Mouse (Mus musculus): ENCODE results near the gene Lmod1. TPM values are rescaled to one million over a fixed set of nuclear protein-coding genes. Genes with fewer than 3 reads are reported as not detected.

Gene Lmod1
- polyA plus RNA-seq, 1 experiment from 2014 or later: 2.1 TPM

DNA sequence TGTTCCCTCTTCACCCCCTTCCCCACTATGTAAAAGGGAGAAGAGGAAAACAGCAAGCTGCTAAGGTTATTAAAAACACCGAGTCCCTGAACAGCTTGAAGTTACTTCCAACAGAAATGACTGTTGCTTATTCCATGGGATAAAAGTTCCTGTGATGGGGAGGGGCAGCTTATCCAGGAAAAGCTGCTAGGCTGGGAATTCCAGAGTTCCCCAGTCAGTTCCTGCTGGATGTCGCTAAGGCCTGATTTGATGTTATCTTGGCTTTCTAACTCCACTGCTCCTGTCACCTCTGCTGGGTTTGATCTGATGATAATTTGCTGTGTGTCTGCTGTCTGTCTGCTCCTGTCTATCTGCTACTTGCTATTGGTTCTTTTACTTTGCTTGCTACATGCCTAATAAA lies 38.3 kb upstream of the Lmod1 start:
- H3K9ac ChIP-seq (ENCODE audit: low read depth, low read length): no peak overlapping the region
- no peaks in the 10 kb centered on the region for H3K4me1 ChIP-seq (replicated peaks; ENCODE audit: insufficient read depth, low read length)
- DNase-seq (ENCODE audit: low spot score): no peak
- no peak overlapping the region for H3K4me3 ChIP-seq (replicated peaks; ENCODE audit: low read depth, low read length)
- H3K4me2 ChIP-seq (ENCODE audit: low read length): no peak overlapping the region
- WGBS: 64% methylated on average over 2 of the region's 2 CpGs
- no peak for ATAC-seq (replicated peaks; ENCODE audit: low FRiP score, low read depth)
- H3K9me3 ChIP-seq (replicated peaks; ENCODE audit: low read length): no peaks in the 10 kb centered on the region
- H3K27me3 ChIP-seq (ENCODE audit: insufficient read depth, low read length): no peaks in the 10 kb centered on the region
- no peak overlapping the region for H3K27ac ChIP-seq
- H3K36me3 ChIP-seq (ENCODE audit: insufficient read depth, low read length): no peaks in the 10 kb centered on the region
- no peak for TF ChIP-seq CTCF (IDR thresholded peaks at IDR 0.05; ENCODE audit: low read depth)

- Histone ChIP-seq H3K27ac (no peak overlapping the region), H3K9me3 (replicated peaks; ENCODE audit: low read length) (no peaks in the 10 kb centered on the region), H3K36me3 (ENCODE audit: insufficient read depth, low read length) (0 out of 2 replicates have a peak, but pooled peaks cover 3% of the 10 kb centered on the region), H3K4me3 (replicated peaks; ENCODE audit: low read depth, low read length) (no peak overlapping the region), H3K4me2 (ENCODE audit: low read length) (no peak overlapping the region), H3K27me3 (ENCODE audit: insufficient read depth, low read length) (no peaks in the 10 kb centered on the region), H3K9ac (ENCODE audit: low read depth, low read length) (no peak overlapping the region), H3K4me1 (replicated peaks; ENCODE audit: insufficient read depth, low read length) (no peaks in the 10 kb centered on the region)
- WGBS: 72% methylated on average over 5 of the region's 5 CpGs
- no peak for TF ChIP-seq CTCF (IDR thresholded peaks at IDR 0.05; ENCODE audit: low read depth)
- no peak for ATAC-seq (replicated peaks; ENCODE audit: low FRiP score, low read depth)
- no peak for DNase-seq (ENCODE audit: low spot score)
Measured at GRCm38 (mm10) chr1:135290908-135291307, 33.7 kb upstream of the Lmod1 start.

GRCm38 (mm10) chr1:135311356-135311755 lies 13.3 kb upstream of the Lmod1 start:
- Histone ChIP-seq H3K9me3 (replicated peaks; ENCODE audit: low read length) (no peaks in the 10 kb centered on the region), H3K4me3 (replicated peaks; ENCODE audit: low read depth, low read length) (no peak overlapping the region), H3K27me3 (ENCODE audit: insufficient read depth, low read length) (no peaks in the 10 kb centered on the region), H3K9ac (ENCODE audit: low read depth, low read length) (no peak overlapping the region), H3K36me3 (ENCODE audit: insufficient read depth, low read length) (peaks cover 23% of the 10 kb centered on the region), H3K4me2 (ENCODE audit: low read length) (no peak overlapping the region), H3K4me1 (replicated peaks; ENCODE audit: insufficient read depth, low read length) (peaks cover 9% of the 10 kb centered on the region), H3K27ac (no peak overlapping the region)
- DNase-seq (ENCODE audit: low spot score) (no peak), ATAC-seq (replicated peaks; ENCODE audit: low FRiP score, low read depth) (no peak)
- no peak for TF ChIP-seq CTCF (IDR thresholded peaks at IDR 0.05; ENCODE audit: low read depth)
- 78% methylated on average over 6 of the region's 6 CpGs for WGBS

GRCm38 (mm10) chr1:135312201-135312600 lies 12.4 kb upstream of the Lmod1 start:
- 75% methylated on average over 4 of the region's 4 CpGs for WGBS
- Histone ChIP-seq H3K4me1 (replicated peaks; ENCODE audit: insufficient read depth, low read length) (peaks cover 9% of the 10 kb centered on the region), H3K4me3 (replicated peaks; ENCODE audit: low read depth, low read length) (peak overlapping the region; percentile 90), H3K9me3 (replicated peaks; ENCODE audit: low read length) (no peaks in the 10 kb centered on the region), H3K36me3 (ENCODE audit: insufficient read depth, low read length) (peaks cover 18% of the 10 kb centered on the region), H3K4me2 (ENCODE audit: low read length) (peak overlapping the region; percentile 89), H3K27ac (no peak overlapping the region), H3K27me3 (ENCODE audit: insufficient read depth, low read length) (no peaks in the 10 kb centered on the region), H3K9ac (ENCODE audit: low read depth, low read length) (peak overlapping the region; percentile 92; the same call in 1 of the 2 replicates)
- ATAC-seq (replicated peaks; ENCODE audit: low FRiP score, low read depth): no peak
- no peak for DNase-seq (ENCODE audit: low spot score)
- no peak for TF ChIP-seq CTCF (IDR thresholded peaks at IDR 0.05; ENCODE audit: low read depth)

DNA sequence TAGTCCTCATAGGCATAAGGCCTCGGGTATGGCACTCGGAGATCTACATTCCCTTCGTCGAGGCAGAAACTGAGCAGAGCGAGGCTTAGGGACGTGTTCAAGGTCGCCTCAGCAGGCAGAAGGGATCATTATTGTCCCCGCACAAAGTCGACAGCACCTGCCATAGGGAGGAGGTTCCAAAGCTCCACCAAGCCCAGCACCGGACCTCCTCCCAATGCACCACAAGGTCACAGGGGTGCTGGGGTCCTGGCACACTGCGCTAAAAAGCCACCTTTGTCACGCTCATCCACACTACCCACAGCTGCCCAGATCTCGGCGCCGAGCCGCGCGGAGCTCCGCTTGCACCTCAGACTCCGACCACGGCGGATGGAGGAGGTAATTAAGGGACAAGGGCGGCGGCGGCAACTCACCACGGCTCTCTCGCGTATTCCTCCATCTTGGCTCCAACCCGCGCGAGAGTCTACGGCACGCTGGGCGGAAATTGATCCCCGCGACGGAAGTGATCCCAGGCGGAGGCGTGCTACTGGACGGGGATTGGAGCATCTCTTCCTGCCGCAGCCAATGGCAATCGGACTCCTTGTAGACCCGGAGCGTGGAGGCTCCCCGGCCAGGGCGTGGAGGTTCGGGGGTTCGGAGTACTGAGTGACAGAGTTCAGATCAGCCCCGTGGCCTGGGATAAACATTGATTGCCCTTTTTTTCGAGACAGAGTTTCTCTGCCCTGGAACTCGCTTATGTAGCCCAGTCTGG lies 11.1 kb upstream of the Lmod1 start, which contains the start of gene Timm17a:
Timm17a (minus strand) TSS at position 495 of the 748 bp plus-strand sequence.
- peak within 1 kb of the TSS; percentile 89 for H3K4me2 ChIP-seq (ENCODE audit: low read length)
- peaks cover 8% of the 10 kb centered on the region; the same call in 1 of the 2 replicates for H3K36me3 ChIP-seq (ENCODE audit: insufficient read depth, low read length)
- TF ChIP-seq CTCF (IDR thresholded peaks at IDR 0.05; ENCODE audit: low read depth): no peak
- H3K9me3 ChIP-seq (replicated peaks; ENCODE audit: low read length): no peaks in the 10 kb centered on the region
- WGBS: under 1% methylated on average over 51 of the region's 51 CpGs
- H3K27ac ChIP-seq: peak within 1 kb of the TSS; percentile 89
- peak; percentile 98 for DNase-seq (ENCODE audit: low spot score)
- peak within 1 kb of the TSS; percentile 92 for H3K9ac ChIP-seq (ENCODE audit: low read depth, low read length)
- H3K4me3 ChIP-seq (replicated peaks; ENCODE audit: low read depth, low read length): peak within 1 kb of the TSS; percentile 90
- H3K4me1 ChIP-seq (replicated peaks; ENCODE audit: insufficient read depth, low read length): peaks cover 9% of the 10 kb centered on the region
- no peaks in the 10 kb centered on the region for H3K27me3 ChIP-seq (ENCODE audit: insufficient read depth, low read length)
- peak; percentile 98 for ATAC-seq (replicated peaks; ENCODE audit: low FRiP score, low read depth)

GRCm38 (mm10) chr1:135323367-135323901 lies 1.2 kb upstream of the Lmod1 start:
- no peak for TF ChIP-seq CTCF (IDR thresholded peaks at IDR 0.05; ENCODE audit: low read depth)
- Histone ChIP-seq H3K9ac (ENCODE audit: low read depth, low read length) (no peak overlapping the region), H3K4me3 (replicated peaks; ENCODE audit: low read depth, low read length) (no peak overlapping the region), H3K4me2 (ENCODE audit: low read length) (no peak overlapping the region), H3K27ac (no peak overlapping the region), H3K9me3 (replicated peaks; ENCODE audit: low read length) (no peaks in the 10 kb centered on the region), H3K4me1 (replicated peaks; ENCODE audit: insufficient read depth, low read length) (no peaks in the 10 kb centered on the region), H3K36me3 (ENCODE audit: insufficient read depth, low read length) (no peaks in the 10 kb centered on the region), H3K27me3 (ENCODE audit: insufficient read depth, low read length) (no peaks in the 10 kb centered on the region)
- 60% methylated on average over 7 of the region's 7 CpGs for WGBS
- ATAC-seq (replicated peaks; ENCODE audit: low FRiP score, low read depth): no peak
- DNase-seq (ENCODE audit: low spot score): no peak

Data from kidney, postnatal 0 days (tissue).